Mouse (Mus musculus): ENCODE data around the gene Arl5c.
A peak's percentile ranks its signal among the peaks of the same experiment; 100 is the strongest.

DNA sequence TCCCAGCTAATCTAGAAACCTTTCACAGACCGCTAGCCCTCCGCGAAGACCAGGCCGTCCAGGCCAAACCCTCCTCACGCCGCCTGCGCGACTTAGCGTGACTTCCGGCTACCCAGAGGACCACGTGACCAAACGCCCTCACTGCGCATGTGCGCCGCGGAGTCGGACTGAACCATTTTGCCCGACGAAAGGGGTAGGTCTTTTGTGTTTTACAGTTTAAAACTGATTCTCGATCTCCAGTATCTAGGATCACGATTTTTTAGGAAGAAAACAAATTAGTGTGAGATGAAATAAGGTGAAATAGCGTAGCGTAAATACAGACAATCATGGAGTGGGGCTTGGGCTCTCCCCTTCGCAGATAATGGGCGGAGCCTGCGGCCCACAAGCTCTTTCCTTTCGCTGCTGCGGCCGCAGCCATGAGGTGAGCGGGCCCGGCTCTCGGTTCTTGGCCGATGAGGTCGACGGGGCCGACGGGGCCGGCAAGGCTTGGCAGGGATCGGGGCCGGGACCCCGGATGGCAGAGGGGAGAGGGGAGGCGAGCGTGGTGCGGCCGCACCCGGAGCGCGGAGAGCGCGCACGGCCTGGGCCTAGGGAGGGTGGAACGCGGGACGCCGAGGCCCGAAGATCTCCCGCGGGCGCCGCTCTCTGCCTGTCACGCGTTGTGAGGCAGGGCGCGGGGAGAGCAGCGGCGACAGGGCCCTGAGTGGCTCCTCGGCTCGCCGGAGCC, 30.8 kb upstream of the Arl5c start, which contains the start of gene Rpl19:
- TF ChIP-seq CTCF (IDR thresholded peaks at IDR 0.05; ENCODE audit: low read depth) (no peak), EP300 (IDR thresholded peaks at IDR 0.05; ENCODE audit: low read depth) (peak; percentile 88)

Data from heart, postnatal 0 days (tissue).